Mouse (Mus musculus): ENCODE results near the gene Sorcs2.

GRCm38 (mm10) chr5:36339283-36339682 is 58.7 kb downstream of the Sorcs2 start:
- TF ChIP-seq CTCF (conservative IDR thresholded peaks at IDR 0.05; ENCODE audit: low read length) (no peak), POU5F1 (IDR thresholded peaks at IDR 0.05; ENCODE audit: borderline replicate concordance, low read length) (no peak), NANOG (IDR thresholded peaks at IDR 0.05; ENCODE audit: borderline replicate concordance, low read length) (no peak)
